ENCODE assay signal across 16 mouse cellular contexts in the genomic region with DNA sequence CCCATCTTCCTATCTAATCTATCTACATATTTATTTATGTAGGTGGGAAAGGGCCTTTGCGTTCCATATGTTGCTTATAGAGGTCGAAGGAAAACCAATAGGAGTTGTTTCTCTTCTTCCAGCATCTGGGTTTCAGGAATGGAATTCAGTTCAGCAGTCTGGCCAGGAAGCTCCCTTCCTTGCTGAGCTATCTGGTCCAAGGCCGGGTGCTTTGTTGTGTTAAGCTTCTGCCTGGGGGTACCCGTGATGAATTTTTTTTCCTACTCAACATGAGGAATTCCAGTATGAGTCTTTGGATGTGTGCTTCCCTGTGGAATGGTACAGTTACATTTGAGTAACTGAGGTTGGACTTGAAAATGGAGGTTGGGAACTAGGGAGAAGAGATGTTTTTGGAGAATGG.
DNase-seq lines count a peak whose midpoint lies in the region; TF ChIP-seq lines count a peak whose summit lies in the region.
"Had no signal": no experiment of that assay in that cellular context is flagged by ENCODE, and none has a peak within 500 bp of the region (broad histone marks: within the 10 kb centered on the region; RNA-seq: fewer than 3 reads in every experiment).

No protein-coding gene starts in this region.

- H3ac ChIP-seq in myocyte (ENCODE audit: control insufficient read depth, insufficient read length): no peak overlapping the region

- H3K27ac ChIP-seq in heart, adult 2 months: peak overlapping the region; percentile 89
- peak overlapping the region; percentile 65 for H3K27ac ChIP-seq in layer of hippocampus, adult 2 months
- H3K27ac ChIP-seq in brown adipose tissue, adult 24 weeks (replicated peaks; ENCODE audit: low read depth, low read length): peak overlapping the region; percentile 90
- H3K27ac ChIP-seq: forebrain, embryonic 13.5 days; limb, embryonic 10.5 days; midbrain, embryonic 15.5 days had no signal

- H3K4me1 ChIP-seq in heart, adult 2 months (ENCODE audit: control insufficient read depth, insufficient read depth, low read length): peaks cover 27% of the 10 kb centered on the region
- H3K4me1 ChIP-seq in brown adipose tissue, adult 24 weeks (ENCODE audit: control insufficient read depth, insufficient read depth, insufficient read length, low read length): peaks cover 30% of the 10 kb centered on the region
- H3K4me1 ChIP-seq: forebrain, embryonic 13.5 days; midbrain, embryonic 15.5 days had no signal

- TF ChIP-seq EP300 in heart, adult 2 months (IDR thresholded peaks at IDR 0.05; ENCODE audit: insufficient read depth, low read depth, low read length): no peak

- no peak overlapping the region for H3K9ac ChIP-seq in heart, adult 2 months (ENCODE audit: low read depth, low read length)
- H3K9ac ChIP-seq: forebrain, embryonic 13.5 days; liver, postnatal 0 days; midbrain, embryonic 15.5 days had no signal

- peaks cover 47% of the 10 kb centered on the region for H3K36me3 ChIP-seq in heart, adult 2 months (ENCODE audit: control insufficient read depth, insufficient read depth, low read length)
- H3K36me3 ChIP-seq in myocyte (ENCODE audit: control insufficient read depth, insufficient read depth): no peaks in the 10 kb centered on the region
- H3K36me3 ChIP-seq: limb, embryonic 10.5 days; midbrain, embryonic 15.5 days had no signal

- H3K79me2 ChIP-seq in heart, adult 2 months (replicated peaks; ENCODE audit: control insufficient read depth, insufficient read depth, low read length): peaks cover 1% of the 10 kb centered on the region; the same call in 1 of the 2 replicates
- H3K79me2 ChIP-seq in myocyte (ENCODE audit: control insufficient read depth, insufficient read depth): peaks cover 42% of the 10 kb centered on the region

- no peak overlapping the region for H3K4me3 ChIP-seq in heart, adult 2 months
- no peak overlapping the region for H3K4me3 ChIP-seq in layer of hippocampus, adult 2 months
- H3K4me3 ChIP-seq in brown adipose tissue, adult 24 weeks (ENCODE audit: insufficient read depth, low read depth, low read length): no peak overlapping the region
- H3K4me3 ChIP-seq in myocyte: peak overlapping the region; percentile 17
- H3K4me3 ChIP-seq: erythroblast, embryonic 14.5 days; forebrain, embryonic 13.5 days; limb, embryonic 10.5 days; midbrain, embryonic 15.5 days had no signal

- no peaks in the 10 kb centered on the region for H3K27me3 ChIP-seq in heart, adult 2 months (ENCODE audit: control insufficient read depth, insufficient read depth, low read length)
- H3K27me3 ChIP-seq in myocyte (ENCODE audit: control insufficient read depth, insufficient read depth, insufficient read length): no peaks in the 10 kb centered on the region
- H3K27me3 ChIP-seq: forebrain, embryonic 13.5 days; midbrain, embryonic 15.5 days had no signal

- WGBS in heart, adult 2 months: 18% methylated on average over 4 of the region's 4 CpGs

- no peak for DNase-seq in heart, adult 2 months
- no peak for DNase-seq in heart, postnatal 4 days
- no peak for DNase-seq in layer of hippocampus, adult 2 months (ENCODE audit: low spot score in 2 of 2)
- DNase-seq in layer of hippocampus, postnatal 25 days (ENCODE audit: extremely low spot score in 1 of 2, low spot score in 1 of 2): no peak
- DNase-seq in cerebellum, adult 11-12 months: no peak
- no peak for DNase-seq in urinary bladder, adult 18-20 months (ENCODE audit: low spot score in 2 of 2)
- DNase-seq: cerebellum, adult 11 months; embryo, embryonic 11 days; liver, postnatal 0 days; thymus, adult 2 months had no signal

- no peak for TF ChIP-seq POLR2A in heart, adult 2 months (IDR thresholded peaks at IDR 0.05; ENCODE audit: insufficient read depth, low read depth, low read length)
- no peak for TF ChIP-seq POLR2A in myocyte (IDR thresholded peaks at IDR 0.05; ENCODE audit: insufficient read length, low read depth)

- no peak for TF ChIP-seq CTCF in heart, adult 2 months (IDR thresholded peaks at IDR 0.05)
- no peak for TF ChIP-seq CTCF in layer of hippocampus, adult 2 months (conservative IDR thresholded peaks at IDR 0.05)

- H3K4me2 ChIP-seq in myocyte (ENCODE audit: low read depth): peak overlapping the region; percentile 97
- H3K4me2 ChIP-seq: forebrain, embryonic 13.5 days; midbrain, embryonic 15.5 days had no signal

- intact Hi-C loops in heart, adult 2 months (cut with DNase I): loop anchor here (2.0 to 5.0 kb wide), 3 partner anchors 15 to 142 kb away; a partner anchor contains a TSS

TF ChIP-seq in myocyte, 11 proteins besides CTCF, POLR2A, EP300 and RAD21:
- no peak for TF ChIP-seq POLR2AphosphoS2 (IDR thresholded peaks at IDR 0.05; ENCODE audit: insufficient read length, low read depth)
- no peak for TF ChIP-seq TCF12 (IDR thresholded peaks at IDR 0.05; ENCODE audit: insufficient read depth, poor library complexity, severe bottlenecking)
- no peak for TF ChIP-seq TCF3 (IDR thresholded peaks at IDR 0.05; ENCODE audit: insufficient read length, low read depth)
- TF ChIP-seq CEBPB (IDR thresholded peaks at IDR 0.05; ENCODE audit: insufficient read depth, poor library complexity, severe bottlenecking): no peak
- TF ChIP-seq USF1 (IDR thresholded peaks at IDR 0.05; ENCODE audit: low read depth): no peak
- no peak for TF ChIP-seq SRF (IDR thresholded peaks at IDR 0.05; ENCODE audit: control insufficient read depth, insufficient read length, low read depth)
- no peak for TF ChIP-seq E2F4 (IDR thresholded peaks at IDR 0.05; ENCODE audit: insufficient read depth)
- no peak for TF ChIP-seq MYOG (IDR thresholded peaks at IDR 0.05; ENCODE audit: control insufficient read depth in 1 of 3, insufficient read depth in 1 of 3, insufficient read length in 2 of 3, low read depth in 2 of 3)
- no peak for TF ChIP-seq MYOD1 (IDR thresholded peaks at IDR 0.05; ENCODE audit: control insufficient read depth in 1 of 3, insufficient read length in 2 of 3, low read depth in 2 of 3)
- no peak for TF ChIP-seq MAX (IDR thresholded peaks at IDR 0.05; ENCODE audit: low read depth)
- TF ChIP-seq REST (IDR thresholded peaks at IDR 0.05; ENCODE audit: insufficient read depth, insufficient read length): no peak
